Mouse (Mus musculus) right cerebral cortex, postnatal 14 days (tissue): Measurements from ENCODE around the gene Igsf11.
A peak's percentile ranks its signal among the peaks of the same experiment; 100 is the strongest.
"Not testable (repeated sequence)": the region's sequence is repeated elsewhere in the genome, so short reads cannot be mapped to it uniquely, and the experiment has no call there.

Experiments used
- DNase-seq: peaks from one replicate; pipeline ENCODE4 v3.0.0; 2022

Gene Igsf11

DNA sequence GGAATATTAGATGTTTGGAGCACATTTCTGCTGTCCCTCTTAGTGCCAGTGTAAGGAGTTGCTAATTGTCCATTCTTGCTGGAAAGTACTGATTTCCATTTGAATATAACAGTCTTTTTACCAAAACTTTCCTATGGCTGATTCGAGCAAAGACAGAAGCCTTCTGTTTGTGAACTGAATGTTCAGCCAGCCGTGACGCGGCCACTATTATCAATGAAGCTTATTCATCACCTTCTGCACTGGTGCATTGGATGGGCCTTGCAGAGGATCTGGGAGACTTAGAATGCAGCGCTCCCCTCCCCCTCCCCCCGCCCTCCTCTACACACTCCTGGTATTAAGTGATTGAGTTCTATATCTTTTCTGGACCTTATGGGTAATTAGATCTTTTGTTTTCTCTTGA, 48.8 kb downstream of the Igsf11 start:
- DNase-seq = peak; percentile 40

DNA sequence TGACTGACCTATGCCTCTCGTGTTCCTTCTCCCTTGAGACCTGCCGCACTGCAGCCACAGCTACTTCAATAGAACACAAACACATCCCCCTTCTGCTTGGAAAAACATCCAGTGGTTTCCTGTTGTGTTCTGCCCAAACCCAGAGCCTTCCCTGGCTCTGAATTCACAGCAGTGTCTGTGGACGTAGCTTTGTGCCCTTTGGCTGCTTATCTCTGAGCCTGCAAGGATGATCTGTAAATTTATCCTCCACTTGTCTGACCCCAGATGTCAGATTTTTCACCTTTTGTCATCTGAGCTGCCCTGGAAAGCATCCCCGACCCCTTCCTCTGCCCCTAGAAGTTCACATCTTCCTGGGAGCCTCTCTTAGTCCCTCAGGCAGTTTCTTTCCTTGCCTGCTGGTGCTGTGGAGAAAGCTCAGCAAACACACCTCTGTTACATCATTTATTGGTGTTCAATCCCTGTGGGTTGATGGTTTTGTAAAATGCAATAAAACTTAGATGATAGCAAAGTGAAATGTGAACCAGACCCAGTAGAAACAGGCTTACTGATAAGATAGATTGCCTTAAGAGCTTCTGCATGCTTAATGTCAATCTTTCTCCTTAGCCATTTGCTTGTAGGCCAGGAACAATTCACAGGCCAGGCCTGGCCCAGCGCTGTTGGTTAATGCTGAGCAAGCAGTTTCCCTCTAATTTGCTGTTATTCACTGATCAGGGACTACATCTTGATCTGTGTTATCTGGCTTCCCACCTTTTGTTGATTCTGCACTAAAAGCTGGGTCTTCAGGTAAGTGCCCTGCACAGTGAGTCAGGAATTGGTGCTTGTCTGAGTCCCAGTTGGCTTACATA, 51.5 kb downstream of the Igsf11 start:
- no peak for DNase-seq

DNA sequence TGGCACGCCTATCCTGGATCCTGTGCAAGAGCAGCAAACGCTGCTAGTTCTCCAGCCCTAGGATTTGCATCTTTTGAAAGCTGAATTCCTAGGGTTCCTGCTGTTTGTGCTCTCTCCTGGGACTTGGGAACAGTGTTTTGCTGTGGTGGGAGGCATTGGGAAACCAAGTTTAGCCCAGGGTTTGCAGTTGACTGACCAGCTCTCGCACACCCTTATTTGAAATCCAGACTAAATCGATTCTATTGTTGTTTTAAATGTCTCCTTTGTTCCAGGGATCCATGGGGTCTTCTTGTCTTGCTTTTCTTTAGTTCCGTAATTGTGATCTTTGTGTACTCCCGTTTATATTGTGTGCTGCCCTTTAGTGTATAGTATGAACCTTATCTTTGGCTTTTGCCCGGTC, 52.6 kb downstream of the Igsf11 start:
- no peak for DNase-seq

GRCm38 (mm10) chr16:38945581-38945981, 53.1 kb downstream of the Igsf11 start:
- DNase-seq = no peak

DNA sequence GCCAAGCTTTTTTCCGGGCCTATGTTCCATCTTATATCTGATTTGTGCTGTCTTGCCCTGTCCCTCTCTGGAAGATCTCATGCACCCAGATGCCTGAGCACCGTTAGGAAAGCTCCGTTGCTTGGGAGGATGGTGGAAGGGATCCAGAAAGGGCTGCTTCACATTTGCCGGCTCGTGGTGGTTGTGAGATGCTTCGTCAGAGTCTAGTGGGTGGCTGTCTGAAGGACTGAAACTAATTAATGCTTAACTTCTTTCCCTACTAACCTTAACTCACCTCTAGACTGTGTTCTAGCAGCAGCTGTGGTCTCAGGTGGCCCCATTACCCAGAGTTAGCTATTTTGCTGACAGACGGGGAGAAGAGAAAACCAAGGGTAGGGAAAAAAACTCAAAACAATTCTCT, 54.0 kb downstream of the Igsf11 start:
- DNase-seq = peak; percentile 40

GRCm38 (mm10) chr16:38947141-38947879, 54.8 kb downstream of the Igsf11 start:
- DNase-seq = no peak

DNA sequence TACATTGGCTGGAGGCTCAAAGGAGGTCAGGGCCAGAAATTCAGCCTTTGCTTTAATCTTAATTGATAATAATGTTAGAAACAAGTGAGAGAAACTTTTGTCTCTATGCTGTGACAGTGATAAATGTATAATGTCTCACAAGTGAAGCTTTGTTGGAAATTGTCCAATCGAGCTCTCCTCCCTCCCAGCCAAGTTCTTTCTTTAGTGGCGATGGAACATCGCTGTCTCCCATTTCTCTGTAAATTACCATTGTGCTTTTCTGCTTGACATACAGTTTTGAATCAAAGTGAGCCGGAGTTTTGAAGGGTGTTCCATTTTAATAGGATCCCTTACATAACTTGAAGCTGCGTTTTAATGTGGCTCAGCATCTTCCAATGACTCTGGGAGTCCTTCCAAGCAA, 56.0 kb downstream of the Igsf11 start:
- DNase-seq = no peak

DNA sequence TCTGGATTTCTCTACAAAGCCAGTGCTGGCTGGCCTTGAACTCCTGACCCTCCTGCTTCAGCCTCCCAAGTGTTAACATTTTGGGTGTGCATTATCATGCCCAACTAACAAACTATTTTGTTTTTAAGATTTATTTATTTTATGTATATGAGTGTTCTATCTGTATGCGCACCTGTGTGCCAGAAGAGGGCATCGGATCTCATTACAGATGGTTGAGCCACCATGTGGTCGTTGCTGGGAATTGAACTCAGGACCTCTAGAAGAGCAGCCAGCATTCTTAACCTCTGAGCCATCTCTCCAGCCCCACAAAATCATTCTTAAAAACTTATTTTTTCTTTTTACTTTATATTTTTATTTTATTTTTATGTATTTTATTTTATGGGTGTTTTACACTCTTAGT, 60.4 kb downstream of the Igsf11 start:
- DNase-seq = no peak

- DNase-seq = no peak
Observed at GRCm38 (mm10) chr16:38953821-38954220, 61.4 kb downstream of the Igsf11 start.

- DNase-seq = no peak
Observed at GRCm38 (mm10) chr16:38954501-38955288, 62.2 kb downstream of the Igsf11 start.

DNA sequence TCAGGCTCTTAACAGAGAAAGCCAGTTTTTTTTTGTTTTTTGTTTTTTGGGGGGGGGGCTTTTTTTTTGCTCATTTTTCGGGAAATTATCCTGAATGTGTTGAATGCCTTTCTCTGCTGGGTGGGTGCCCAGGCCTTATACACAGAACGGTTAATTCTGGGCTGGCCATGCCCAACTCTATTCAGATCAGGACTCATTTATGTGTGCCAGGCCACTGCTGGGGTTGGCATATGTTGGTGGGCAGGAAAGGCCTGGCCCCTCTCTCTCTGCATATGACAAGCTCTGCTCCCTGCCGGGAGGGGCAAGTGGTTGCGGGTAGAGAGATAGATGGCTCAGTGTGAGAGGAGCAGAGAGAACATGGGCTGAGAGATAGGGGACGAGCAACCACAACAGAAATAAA, 62.8 kb downstream of the Igsf11 start:
- peak; percentile 13 for DNase-seq

DNA sequence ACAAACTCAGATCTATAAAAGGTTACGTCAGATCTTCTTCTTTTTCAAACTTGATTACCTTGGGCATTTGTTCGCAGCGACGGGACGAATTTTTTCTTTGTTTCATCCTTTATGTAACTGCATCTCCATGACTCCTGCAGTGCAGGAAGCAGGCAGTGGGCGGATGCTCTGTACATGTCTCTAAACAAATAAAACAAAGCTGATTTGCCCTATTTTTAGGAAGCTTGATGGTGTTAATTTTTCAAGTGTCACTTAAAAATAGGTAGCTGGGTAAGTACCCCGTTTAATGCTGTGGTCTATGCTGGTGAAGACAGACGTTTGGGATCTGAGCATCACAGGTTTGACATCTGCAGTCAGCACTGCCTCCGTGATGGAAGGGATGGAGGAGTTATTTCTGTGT, 66.3 kb downstream of the Igsf11 start:
- DNase-seq = no peak

DNA sequence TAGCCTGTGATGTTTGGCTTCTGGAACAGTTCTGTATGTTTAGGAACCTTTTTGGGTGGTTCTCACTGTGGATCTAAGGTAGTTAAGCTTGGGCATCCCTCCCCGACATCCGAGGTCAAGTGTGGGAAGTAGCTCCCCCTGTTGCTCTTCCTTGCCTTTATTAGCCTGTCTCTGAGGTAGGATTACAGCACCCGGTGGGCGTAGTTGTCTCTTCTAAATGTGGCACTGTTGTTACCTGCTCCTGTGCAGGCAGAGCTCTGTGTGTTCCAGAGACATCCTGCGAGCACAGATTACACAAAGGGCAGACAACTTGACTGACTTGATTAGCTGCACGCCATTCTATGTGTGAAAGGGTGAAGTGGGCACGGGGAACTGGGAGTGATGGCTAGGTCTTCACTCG, 68.1 kb downstream of the Igsf11 start:
- no peak for DNase-seq

DNA sequence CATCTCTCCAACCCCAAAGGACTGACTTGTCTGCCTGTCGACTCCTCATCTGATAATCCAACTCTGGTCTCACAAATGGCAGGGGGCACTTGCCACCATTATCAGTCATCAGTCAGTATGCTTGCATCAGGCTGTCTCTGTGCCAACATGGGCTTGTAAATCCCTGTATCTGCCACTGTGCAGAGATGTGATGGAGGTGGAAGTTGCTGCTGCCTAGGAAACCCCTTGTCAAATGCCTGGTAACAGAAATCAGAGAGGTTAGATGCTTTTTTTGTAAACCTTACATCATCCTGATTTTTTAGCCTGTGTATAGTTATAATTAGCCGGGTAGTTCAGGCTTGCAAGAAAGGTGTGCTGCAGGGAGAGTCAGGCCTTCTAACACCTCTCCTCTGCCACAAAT, 69.4 kb downstream of the Igsf11 start:
- DNase-seq = no peak

DNA sequence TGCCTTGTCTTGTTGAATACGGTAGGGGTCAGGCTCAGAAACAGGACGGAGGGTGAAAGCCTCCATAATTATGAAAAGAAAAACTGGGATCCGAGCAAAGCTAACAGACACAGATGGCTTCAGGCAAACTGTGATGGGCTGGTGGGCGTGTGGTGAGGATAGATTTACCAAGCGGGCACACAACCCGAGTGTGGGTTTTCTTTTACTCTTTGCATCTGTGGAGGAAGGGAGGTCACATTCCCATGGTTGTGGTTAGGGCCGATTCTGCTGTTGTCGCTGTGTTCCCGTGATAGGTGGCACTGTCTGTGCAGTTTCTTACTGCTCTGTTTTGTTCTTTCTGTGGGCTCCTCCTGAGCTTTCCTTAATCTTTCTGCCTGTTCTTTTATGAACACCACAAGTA, 70.2 kb downstream of the Igsf11 start:
- peak; percentile 32 for DNase-seq

DNA sequence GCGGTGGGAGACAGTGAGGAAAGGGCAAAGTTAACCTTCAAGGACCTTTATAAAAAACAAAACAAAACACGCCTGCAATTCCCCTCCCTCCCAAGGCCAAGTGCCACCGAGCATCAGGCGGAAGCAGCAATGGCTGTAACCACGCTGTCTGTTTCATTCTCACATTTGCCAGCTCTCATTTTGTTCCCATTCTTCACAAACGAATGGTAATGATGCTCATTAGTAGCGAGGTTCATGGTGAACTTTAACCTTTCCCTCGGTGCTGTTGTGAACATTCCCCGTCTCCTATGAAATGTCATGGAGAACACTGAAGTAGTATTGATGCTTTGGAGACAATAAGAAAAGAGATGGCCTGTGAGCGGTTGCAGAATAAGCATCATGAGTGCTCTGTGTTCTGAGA, 74.6 kb downstream of the Igsf11 start:
- DNase-seq = no peak

- DNase-seq = no peak
Observed at GRCm38 (mm10) chr16:38976151-38976550, 83.7 kb downstream of the Igsf11 start.

DNA sequence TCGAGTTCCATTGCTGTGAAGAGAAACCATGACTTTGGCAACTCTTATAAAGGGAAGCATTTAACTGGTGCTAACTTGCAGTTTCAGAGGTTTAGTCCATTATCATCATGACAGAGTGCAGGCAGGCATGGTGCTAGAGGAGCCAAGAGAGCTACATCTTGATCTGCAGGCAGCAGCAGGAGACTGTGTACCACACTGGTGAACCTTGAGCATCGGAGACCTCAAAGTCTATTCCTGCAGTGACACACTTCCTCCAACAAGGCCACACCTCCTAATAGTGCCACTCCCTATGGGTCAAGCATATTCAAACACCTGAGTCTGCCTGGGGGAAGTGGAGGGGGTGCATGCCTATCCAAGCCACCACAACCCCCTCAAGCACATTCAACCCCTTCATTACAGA, 86.1 kb downstream of the Igsf11 start:
- DNase-seq = no peak

DNA sequence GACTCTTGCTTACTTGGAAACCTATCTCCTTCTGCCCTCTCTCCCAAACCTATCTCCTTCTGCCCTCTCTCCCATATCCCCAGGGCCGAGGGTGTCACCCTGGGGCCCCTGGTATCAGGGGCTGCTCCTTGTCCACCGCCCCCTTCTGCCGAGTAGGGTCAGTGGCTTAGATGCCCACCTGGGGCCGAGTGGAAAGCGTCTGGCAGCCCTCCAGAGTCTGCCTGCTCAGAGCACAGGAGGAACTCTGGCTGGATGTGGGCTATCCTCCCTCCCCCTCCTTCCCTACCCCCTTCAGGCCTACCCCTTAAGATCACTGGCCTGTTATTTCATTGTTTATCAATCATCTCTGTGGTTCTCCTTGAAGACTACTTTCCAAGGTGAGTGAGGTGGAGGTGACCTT, 88.1 kb downstream of the Igsf11 start:
- no peak for DNase-seq

DNA sequence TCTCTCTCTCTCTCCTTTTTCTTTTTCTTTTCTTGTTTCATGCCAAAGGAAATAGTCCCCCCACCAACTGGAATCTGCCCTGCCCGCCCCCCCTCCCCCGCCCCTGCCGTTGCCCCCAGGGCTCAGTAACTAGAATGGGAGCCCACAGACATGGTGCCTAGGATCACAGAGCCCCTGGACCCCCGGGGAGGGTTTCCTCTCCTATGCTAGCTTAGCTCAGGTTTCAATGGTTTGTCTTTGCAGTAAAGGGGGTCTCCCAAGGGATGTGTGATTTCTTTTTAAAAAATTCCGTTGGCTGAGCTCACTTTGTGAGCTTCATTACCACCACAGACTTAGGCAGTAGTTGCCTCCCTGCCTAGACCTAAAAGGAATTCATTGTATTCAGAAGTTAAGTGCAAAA, 89.6 kb downstream of the Igsf11 start:
- no peak for DNase-seq

DNA sequence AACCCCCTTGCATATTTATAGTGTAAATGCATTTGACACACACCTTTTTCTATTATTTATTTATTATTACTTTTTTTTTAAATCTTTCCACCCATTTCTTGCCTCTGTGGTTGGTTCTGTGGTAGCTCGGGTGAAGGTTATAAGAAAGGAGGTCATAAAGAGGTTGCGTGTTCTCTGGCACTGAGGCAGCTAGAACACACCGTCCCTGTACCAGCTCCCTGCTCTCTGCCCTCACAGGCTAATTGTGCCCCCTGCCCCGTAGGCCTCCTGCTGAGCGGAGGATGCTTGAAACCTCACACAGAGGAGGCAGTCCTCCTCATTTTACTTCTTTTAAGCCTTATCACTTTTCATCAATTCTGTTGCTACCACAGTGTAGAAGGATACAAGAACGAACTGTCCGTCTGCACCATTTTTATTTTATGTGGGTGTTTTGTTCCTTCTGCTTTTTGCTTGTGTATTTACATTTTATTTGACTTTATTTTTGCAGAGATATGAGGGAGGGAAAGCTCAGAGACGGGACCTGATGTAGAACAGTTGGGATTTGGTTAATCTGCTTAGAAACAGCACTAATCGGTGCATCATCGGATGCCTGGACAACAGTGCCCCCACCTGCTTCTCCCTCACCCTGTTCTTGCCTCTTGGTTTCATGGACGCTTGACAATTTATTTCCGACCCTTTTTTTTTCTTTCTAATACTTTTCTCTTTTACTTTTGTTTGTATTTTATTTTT, 90.2 kb downstream of the Igsf11 start:
- no peak for DNase-seq

GRCm38 (mm10) chr16:38983850-38984249, 91.4 kb downstream of the Igsf11 start:
- not testable (repeated sequence) for DNase-seq

GRCm38 (mm10) chr16:38985411-38985810, 92.9 kb downstream of the Igsf11 start:
- no peak for DNase-seq
